Mouse (Mus musculus) urinary bladder, postnatal 14 days (tissue): ENCODE data around the gene Bbof1.
A peak's percentile ranks its signal among the peaks of the same experiment; 100 is the strongest.

Experiments
- DNase-seq: peaks from one replicate; pipeline ENCODE4 v3.0.0; 2021; ENCODE audit warnings: low spot score

The Bbof1 gene

GRCm38 (mm10) chr12:84400068-84400467 lies 8.8 kb upstream of the Bbof1 start:
- no peak for DNase-seq

GRCm38 (mm10) chr12:84400653-84401052 lies 8.2 kb upstream of the Bbof1 start:
- DNase-seq: peak; percentile 31

- no peak for DNase-seq
Measured at GRCm38 (mm10) chr12:84402923-84403322, 5.9 kb upstream of the Bbof1 start.

GRCm38 (mm10) chr12:84404541-84404940 lies 4.3 kb upstream of the Bbof1 start:
- DNase-seq: no peak

- DNase-seq: no peak
Measured at GRCm38 (mm10) chr12:84407259-84407658, 1.6 kb upstream of the Bbof1 start.

- peak; percentile 17 for DNase-seq
Measured at GRCm38 (mm10) chr12:84407874-84408818, 725 bp upstream of the Bbof1 start.

GRCm38 (mm10) chr12:84416834-84417604 lies 8.1 kb downstream of the Bbof1 start, which contains the start of gene Rnf113a2:
Rnf113a2 (plus strand) TSS chr12:84417196.
- peak; percentile 83 for DNase-seq

- DNase-seq: no peak
Measured at GRCm38 (mm10) chr12:84417605-84417922, 8.7 kb downstream of the Bbof1 start.

GRCm38 (mm10) chr12:84423990-84424389 lies 15.1 kb downstream of the Bbof1 start:
- no peak for DNase-seq

GRCm38 (mm10) chr12:84429825-84430224 lies 21.0 kb downstream of the Bbof1 start:
- no peak for DNase-seq

- no peak for DNase-seq
Measured at GRCm38 (mm10) chr12:84438697-84439096, 29.8 kb downstream of the Bbof1 start.

GRCm38 (mm10) chr12:84442526-84442925 lies 33.7 kb downstream of the Bbof1 start:
- no peak for DNase-seq

GRCm38 (mm10) chr12:84447386-84447785 lies 38.5 kb downstream of the Bbof1 start:
- no peak for DNase-seq

GRCm38 (mm10) chr12:84448181-84448580 lies 39.3 kb downstream of the Bbof1 start:
- DNase-seq: no peak

GRCm38 (mm10) chr12:84449887-84450286 lies 41.0 kb downstream of the Bbof1 start:
- no peak for DNase-seq

- peak; percentile 53 for DNase-seq
Measured at GRCm38 (mm10) chr12:84450351-84450717, 41.5 kb downstream of the Bbof1 start.

GRCm38 (mm10) chr12:84450718-84451646 lies 42.1 kb downstream of the Bbof1 start, which contains the start of the genes Aldh6a1 and Lin52:
Aldh6a1 (minus strand) TSS chr12:84451004.
Lin52 (plus strand) TSS chr12:84451422.
- DNase-seq: peak; percentile 98

GRCm38 (mm10) chr12:84451801-84452200 lies 42.9 kb downstream of the Bbof1 start:
- DNase-seq: no peak

GRCm38 (mm10) chr12:84456911-84457310 lies 48.0 kb downstream of the Bbof1 start:
- no peak for DNase-seq

- no peak for DNase-seq
Measured at GRCm38 (mm10) chr12:84459845-84460244, 51.0 kb downstream of the Bbof1 start.

GRCm38 (mm10) chr12:84461416-84461815 lies 52.5 kb downstream of the Bbof1 start:
- no peak for DNase-seq

- DNase-seq: no peak
Measured at GRCm38 (mm10) chr12:84462856-84463255, 54.0 kb downstream of the Bbof1 start.
